Mouse (Mus musculus) forebrain, embryonic 14.5 days (tissue): ENCODE measurements around the gene Uchl3. TPM values are rescaled to one million over a fixed set of nuclear protein-coding genes. Genes with fewer than 3 reads are reported as not detected.
A peak's percentile ranks its signal among the peaks of the same experiment; 100 is the strongest.

Experiments used
- ATAC-seq: fragments of 200-750 bp; cut with Nextera tagmentation; 2 replicates; pipeline ENCODE4 v1.8.0; 2017; ENCODE audit warnings: mild to moderate bottlenecking, moderate library complexity
- DNase-seq: peaks from one replicate; pipeline ENCODE4 v3.0.0-alpha.2; 2015; ENCODE audit warnings: low spot score
- H3K27ac ChIP-seq: fragments of 300-500 bp; sonication (generic); 2 replicates; pipeline ENCODE4 v1.5.1; 2014; ENCODE audit warnings: low read depth, mild to moderate bottlenecking, control low read depth, low read length, moderate library complexity
- H3K27me3 ChIP-seq: fragments of 300-500 bp; sonication (generic); replicated peaks from 2 replicates; pipeline ENCODE4 v1.6.1; 2014; ENCODE audit warnings: low read length, control low read depth, mixed read lengths; ENCODE audit not compliant: control insufficient read depth, insufficient read depth
- H3K36me3 ChIP-seq: fragments of 300-500 bp; sonication (generic); 2 replicates; pipeline ENCODE4 v1.6.1; 2014; ENCODE audit warnings: low read length, control low read depth; ENCODE audit not compliant: control insufficient read depth, insufficient read depth
- H3K4me1 ChIP-seq: fragments of 300-500 bp; sonication (generic); 2 replicates; pipeline ENCODE4 v1.6.1; 2014; ENCODE audit warnings: antibody characterized with exemption, low read length, control low read depth; ENCODE audit not compliant: control insufficient read depth, insufficient read depth
- H3K4me2 ChIP-seq: fragments of 300-500 bp; sonication (generic); 2 replicates; pipeline ENCODE4 v1.6.1; 2014; ENCODE audit warnings: mild to moderate bottlenecking, control low read depth, low read length
- H3K4me3 ChIP-seq: fragments of 300-500 bp; sonication (generic); 2 replicates; pipeline ENCODE4 v1.5.1; 2014; ENCODE audit warnings: low read depth, low read length, control low read depth
- H3K9ac ChIP-seq: fragments of 300-500 bp; sonication (generic); 2 replicates; pipeline ENCODE4 v1.6.1; 2014; ENCODE audit warnings: mild to moderate bottlenecking, low read length, control low read depth, moderate library complexity
- H3K9me3 ChIP-seq: fragments of 300-500 bp; sonication (generic); replicated peaks from 2 replicates; pipeline ENCODE4 v1.6.1; 2016; ENCODE audit warnings: low read length, control low read depth, mixed read lengths; ENCODE audit not compliant: control insufficient read depth
- WGBS: fragments of 180-500 bp; shearing (Covaris S2); extraction: QIAGEN DNeasy Blood & Tissue Kit; methylation state at CpG from one replicate; pipeline ENCODE4 v1.1.7; 2014; 5-methylcytosine and 5-hydroxymethylcytosine counted together
- polyA plus RNA-seq: library from polyadenylated mRNA; unstranded; fragments of >200 nt; fragmentation: Nextera tagmentation; extraction: Ambion mirVana; gene quantifications from 2 replicates; pipeline ENCODE4 v1.2.1, GENCODE M21; 2014

Gene Uchl3
- polyA plus RNA-seq, 1 experiment from 2014 or later = 260 TPM

- Histone ChIP-seq H3K4me3 (no peak overlapping the region), H3K4me2 (no peak overlapping the region), H3K27me3 (no peaks in the 10 kb centered on the region), H3K36me3 (no peaks in the 10 kb centered on the region), H3K4me1 (no peaks in the 10 kb centered on the region), H3K27ac (no peak overlapping the region), H3K9ac (no peak overlapping the region), H3K9me3 (no peaks in the 10 kb centered on the region)
- 88% methylated on average over 5 of the region's 5 CpGs for WGBS
- no peak for ATAC-seq
- no peak for DNase-seq
Measured at GRCm38 (mm10) chr14:101707088-101707487, 53.3 kb downstream of the Uchl3 start.

- no peak overlapping the region for H3K9ac ChIP-seq
Measured at GRCm38 (mm10) chr14:101714414-101714813, 60.6 kb downstream of the Uchl3 start.

GRCm38 (mm10) chr14:101729237-101729971, 75.6 kb downstream of the Uchl3 start, which contains the start of the genes Gm9922 and Lmo7:
Gene Gm9922, minus strand, starts transcription at chr14:101729814.
Gene Lmo7, plus strand, starts transcription at chr14:101729957.
- Histone ChIP-seq H3K36me3 (no peaks in the 10 kb centered on the region), H3K9ac (peak within 1 kb of the TSS; percentile 57), H3K27ac (no peak within 1 kb of the TSS), H3K27me3 (peaks cover 16% of the 10 kb centered on the region; the same call in 1 of the 2 replicates), H3K4me3 (peak within 1 kb of the TSS; percentile 64), H3K4me1 (no peaks in the 10 kb centered on the region; the same call in 1 of the 2 replicates), H3K9me3 (no peaks in the 10 kb centered on the region), H3K4me2 (peak within 1 kb of the TSS; percentile 100)
- peak; percentile 49 for DNase-seq
- WGBS = under 1% methylated on average over 51 of the region's 51 CpGs
- peak; percentile 84 for ATAC-seq

More at GRCm38 (mm10) chr14:101714414-101714813, 60.6 kb downstream of the Uchl3 start:
- Histone ChIP-seq H3K4me1 (no peaks in the 10 kb centered on the region), H3K4me3 (no peak overlapping the region), H3K36me3 (no peaks in the 10 kb centered on the region), H3K9me3 (no peaks in the 10 kb centered on the region), H3K4me2 (no peak overlapping the region), H3K27ac (no peak overlapping the region), H3K27me3 (no peaks in the 10 kb centered on the region)
- DNase-seq = no peak
- WGBS = 51% methylated on average over 2 of the region's 2 CpGs
- no peak for ATAC-seq

GRCm38 (mm10) chr14:101729972-101730692, 76.4 kb downstream of the Uchl3 start:
- ATAC-seq (peak; percentile 54), DNase-seq (peak; percentile 1)
- peak overlapping the region; percentile 64 for H3K4me3 ChIP-seq
- H3K4me2 ChIP-seq = peak overlapping the region; percentile 100
- peak overlapping the region; percentile 57 for H3K9ac ChIP-seq
- no peaks in the 10 kb centered on the region for H3K9me3 ChIP-seq
- WGBS = 1% methylated on average over 28 of the region's 28 CpGs
- peaks cover 16% of the 10 kb centered on the region; the same call in 1 of the 2 replicates for H3K27me3 ChIP-seq
- no peaks in the 10 kb centered on the region for H3K36me3 ChIP-seq
- no peak overlapping the region for H3K27ac ChIP-seq
- H3K4me1 ChIP-seq = no peaks in the 10 kb centered on the region; the same call in 1 of the 2 replicates

- WGBS = 32% methylated on average over 10 of the region's 10 CpGs
Measured at GRCm38 (mm10) chr14:101733542-101734303, 80.0 kb downstream of the Uchl3 start.

GRCm38 (mm10) chr14:101737501-101737900, 83.7 kb downstream of the Uchl3 start:
- 91% methylated on average over 4 of the region's 4 CpGs for WGBS

More at GRCm38 (mm10) chr14:101733542-101734303, 80.0 kb downstream of the Uchl3 start:
- no peak overlapping the region for H3K27ac ChIP-seq
- ATAC-seq (no peak), DNase-seq (no peak)
- H3K4me2 ChIP-seq = no peak overlapping the region
- H3K9me3 ChIP-seq = no peaks in the 10 kb centered on the region
- H3K27me3 ChIP-seq = peaks cover 16% of the 10 kb centered on the region; the same call in 1 of the 2 replicates
- H3K36me3 ChIP-seq = no peaks in the 10 kb centered on the region
- no peak overlapping the region for H3K4me3 ChIP-seq
- H3K9ac ChIP-seq = no peak overlapping the region
- H3K4me1 ChIP-seq = no peaks in the 10 kb centered on the region; the same call in 1 of the 2 replicates

More at GRCm38 (mm10) chr14:101737501-101737900, 83.7 kb downstream of the Uchl3 start:
- H3K4me3 ChIP-seq = no peak overlapping the region
- DNase-seq (no peak), ATAC-seq (no peak)
- no peak overlapping the region for H3K9ac ChIP-seq
- no peak overlapping the region for H3K27ac ChIP-seq
- H3K9me3 ChIP-seq = no peaks in the 10 kb centered on the region
- H3K4me2 ChIP-seq = no peak overlapping the region
- no peaks in the 10 kb centered on the region for H3K4me1 ChIP-seq
- H3K36me3 ChIP-seq = no peaks in the 10 kb centered on the region
- no peaks in the 10 kb centered on the region for H3K27me3 ChIP-seq

Other genes with a start within 250 kb of the Uchl3 start
- gene Tbc1d4, start 44.8 kb upstream of the Uchl3 start, polyA plus RNA-seq = 5.6 and 6.1 TPM in 2 replicates
- 81.2 and 85.4 TPM in 2 replicates for gene Commd6, start 13.3 kb upstream of the Uchl3 start, polyA plus RNA-seq
- gene Gm9922, start 75.8 kb downstream of the Uchl3 start, polyA plus RNA-seq = 0.59 TPM in 1 of 2 replicates, not detected in the other
- 4.4 and 9.6 TPM in 2 replicates for gene Lmo7, start 76.0 kb downstream of the Uchl3 start, polyA plus RNA-seq